Mouse (Mus musculus) embryo, embryonic 11.5 days (tissue): ENCODE data around the gene Fcamr.

Experiments used
- DNase-seq: peaks from one replicate; pipeline ENCODE4 v3.0.0-alpha.2; 2012; ENCODE audit warnings: low read depth, low spot score

The Fcamr gene

GRCm38 (mm10) chr1:130801511-130801910 is 809 bp downstream of the Fcamr start:
- DNase-seq = no peak

DNA sequence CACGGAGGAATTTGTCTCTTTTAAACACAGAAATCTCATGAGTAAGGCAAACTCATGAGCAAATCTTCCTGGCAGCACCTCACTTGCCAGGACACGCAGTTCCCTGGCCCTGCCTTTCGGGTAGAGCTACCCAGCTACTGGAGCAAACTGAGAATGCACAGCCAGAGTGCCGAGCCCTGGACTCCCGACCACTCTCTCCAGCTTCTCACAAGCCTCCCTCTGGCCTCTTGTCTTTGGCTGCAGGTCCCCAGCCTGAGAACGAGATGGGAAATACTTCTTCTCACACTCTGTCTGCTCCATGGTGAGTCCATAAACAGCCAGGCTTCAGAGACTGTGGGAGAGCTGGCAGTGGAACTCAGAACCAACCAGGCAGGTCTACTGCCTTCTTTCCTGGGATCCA is 2.3 kb downstream of the Fcamr start:
- no peak for DNase-seq

- DNase-seq = no peak
Measured at GRCm38 (mm10) chr1:130804279-130804678, 3.6 kb downstream of the Fcamr start.

- no peak for DNase-seq
Measured at GRCm38 (mm10) chr1:130810906-130811305, 10.2 kb downstream of the Fcamr start.

DNA sequence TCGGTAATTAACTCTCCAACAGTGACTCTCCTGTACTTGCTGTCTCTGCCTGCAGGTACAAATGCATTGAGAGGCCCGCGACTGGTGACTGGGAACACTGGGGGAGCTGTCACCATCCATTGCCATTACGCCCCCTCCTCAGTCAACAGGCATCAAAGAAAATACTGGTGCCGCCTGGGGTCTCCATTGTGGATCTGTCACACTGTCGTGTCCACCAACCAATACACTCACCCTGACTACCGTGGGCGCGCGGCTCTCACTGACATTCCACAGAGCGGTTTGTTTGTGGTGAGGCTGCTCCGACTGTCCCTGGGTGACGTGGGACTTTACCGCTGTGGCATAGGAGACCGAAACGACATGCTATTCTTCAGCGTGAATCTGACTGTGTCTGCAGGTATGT is 10.6 kb downstream of the Fcamr start:
- no peak for DNase-seq

- no peak for DNase-seq
Measured at GRCm38 (mm10) chr1:130819737-130820136, 19.0 kb downstream of the Fcamr start.

DNA sequence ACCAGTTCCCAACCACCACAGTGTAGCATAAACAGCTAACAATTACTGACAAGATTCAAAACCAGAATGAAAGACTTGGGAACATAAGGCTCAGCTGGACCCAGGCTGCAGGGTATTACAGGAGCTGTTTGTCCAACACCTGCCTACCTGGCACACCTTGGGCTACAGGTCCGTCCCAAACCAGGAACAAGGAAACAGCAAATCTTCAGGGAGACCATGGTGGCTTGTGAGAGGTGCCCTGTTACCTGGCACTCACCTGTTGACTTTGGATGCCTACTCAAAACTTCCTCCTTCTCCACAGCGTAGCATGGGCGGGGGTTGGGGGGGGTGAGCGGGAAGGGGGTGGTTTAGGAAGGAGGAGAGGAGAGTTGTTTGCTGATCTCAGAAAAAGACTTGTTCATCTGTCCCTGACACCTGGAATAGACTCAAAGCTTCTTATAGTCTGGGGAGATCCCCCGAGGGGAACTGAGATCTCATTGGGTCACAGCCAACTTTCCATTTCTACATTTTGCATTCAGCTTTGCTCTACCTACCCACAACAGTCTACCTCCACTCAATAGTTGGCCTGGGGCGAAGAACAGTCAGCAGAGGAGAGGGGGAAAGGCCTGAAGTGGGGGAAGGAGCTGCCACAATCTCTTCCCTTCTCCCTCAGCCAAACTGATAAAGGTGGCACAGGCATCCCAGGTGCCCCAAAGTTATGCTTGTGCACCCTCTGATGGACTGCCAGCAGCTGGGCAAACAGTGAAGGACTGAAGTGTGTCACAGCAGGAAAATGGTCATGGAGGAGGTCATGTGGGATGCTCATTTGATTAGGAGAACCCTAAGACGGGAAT is 19.8 kb downstream of the Fcamr start:
- no peak for DNase-seq

DNA sequence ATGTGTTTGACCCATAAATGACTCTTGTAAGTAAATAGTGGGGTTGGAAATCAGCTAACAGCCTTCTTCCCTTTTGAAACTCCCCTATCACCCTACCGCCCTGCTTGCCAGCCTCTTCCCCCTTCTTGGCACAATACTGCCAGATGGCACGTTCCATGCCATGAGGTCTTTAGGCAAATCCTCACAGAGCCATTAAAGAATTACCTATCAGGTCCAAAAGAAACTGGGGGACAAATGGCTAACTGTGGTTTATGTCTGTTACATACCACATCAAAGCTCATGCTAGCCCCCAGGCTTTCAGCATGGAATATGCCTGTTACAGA is 20.4 kb downstream of the Fcamr start:
- no peak for DNase-seq

DNA sequence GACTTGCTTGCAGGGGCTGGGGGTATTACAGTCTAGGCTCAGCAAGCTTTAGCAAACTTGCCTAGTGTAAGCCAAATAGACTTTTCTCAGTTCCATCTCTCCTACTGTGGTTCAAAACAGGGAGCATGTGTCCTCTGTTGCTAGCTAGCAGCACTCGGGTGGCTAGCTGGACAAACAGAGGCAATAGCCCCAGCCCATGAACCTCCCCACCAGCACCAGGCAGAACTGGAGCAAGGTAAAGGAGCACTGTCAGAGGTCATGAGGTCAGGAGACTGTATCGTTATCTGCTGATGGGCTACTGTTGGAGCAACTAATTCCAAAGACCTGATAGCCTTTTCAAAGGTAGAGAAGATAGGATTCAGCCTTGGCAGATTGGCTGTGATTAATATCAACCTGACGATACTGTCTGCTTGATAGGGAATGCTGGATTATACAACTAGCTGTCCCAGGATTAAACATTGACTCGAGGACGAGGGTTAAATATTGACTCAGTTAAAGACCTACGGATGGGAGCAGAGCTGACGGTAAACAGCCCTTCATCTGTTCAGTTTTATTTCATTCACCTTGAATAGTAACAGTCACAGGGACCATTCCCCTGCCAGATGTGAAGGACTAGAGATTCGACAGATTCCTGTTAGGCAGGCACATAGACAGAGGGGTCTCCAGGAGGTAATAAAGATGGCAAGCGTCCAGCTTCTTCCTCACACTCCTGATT is 21.4 kb downstream of the Fcamr start:
- DNase-seq = no peak

DNA sequence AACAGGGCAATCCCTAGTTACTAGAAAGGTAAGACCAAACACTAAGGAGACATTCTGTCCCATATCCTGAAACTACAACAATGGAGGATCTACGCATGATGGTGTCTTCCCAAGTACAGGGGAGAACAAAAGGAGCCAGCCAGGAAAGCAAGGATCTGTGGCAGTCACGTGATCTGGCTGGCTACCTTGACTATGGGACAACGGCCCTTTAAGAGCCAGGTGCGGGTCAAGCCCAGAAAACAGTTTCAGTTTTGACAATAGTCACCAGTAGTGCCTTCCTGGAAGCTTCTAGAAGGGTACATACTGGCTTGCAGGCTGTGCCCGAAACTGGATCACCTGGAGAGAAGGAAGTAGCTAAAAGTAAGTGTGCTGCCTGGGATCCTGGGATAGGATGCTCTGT is 25.7 kb downstream of the Fcamr start, which contains the start of gene Pigr:
Gene Pigr, plus strand, starts transcription at position 237 of the 400 bp plus-strand sequence.
- no peak for DNase-seq

DNA sequence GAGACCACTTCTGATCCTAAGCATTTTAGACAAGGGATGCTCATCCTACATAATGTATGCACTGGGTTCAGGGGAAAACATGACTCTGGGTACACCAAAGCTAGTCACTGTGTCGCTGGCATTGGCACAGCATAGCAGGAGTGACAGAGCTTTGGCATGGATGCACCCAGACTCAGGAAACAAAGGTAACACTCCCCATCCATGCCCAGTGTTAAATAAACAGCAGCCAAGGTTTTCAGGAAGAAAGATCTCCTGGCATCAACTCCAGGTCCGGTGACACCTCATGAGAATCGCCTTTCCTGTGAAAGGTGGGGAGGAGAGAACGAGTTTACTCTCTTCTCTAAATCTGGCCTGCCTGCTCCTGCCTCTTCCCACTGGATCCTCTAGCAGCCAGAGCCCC is 28.0 kb downstream of the Fcamr start:
- DNase-seq = no peak

- DNase-seq = no peak
Measured at GRCm38 (mm10) chr1:130829906-130830830, 29.5 kb downstream of the Fcamr start.

DNA sequence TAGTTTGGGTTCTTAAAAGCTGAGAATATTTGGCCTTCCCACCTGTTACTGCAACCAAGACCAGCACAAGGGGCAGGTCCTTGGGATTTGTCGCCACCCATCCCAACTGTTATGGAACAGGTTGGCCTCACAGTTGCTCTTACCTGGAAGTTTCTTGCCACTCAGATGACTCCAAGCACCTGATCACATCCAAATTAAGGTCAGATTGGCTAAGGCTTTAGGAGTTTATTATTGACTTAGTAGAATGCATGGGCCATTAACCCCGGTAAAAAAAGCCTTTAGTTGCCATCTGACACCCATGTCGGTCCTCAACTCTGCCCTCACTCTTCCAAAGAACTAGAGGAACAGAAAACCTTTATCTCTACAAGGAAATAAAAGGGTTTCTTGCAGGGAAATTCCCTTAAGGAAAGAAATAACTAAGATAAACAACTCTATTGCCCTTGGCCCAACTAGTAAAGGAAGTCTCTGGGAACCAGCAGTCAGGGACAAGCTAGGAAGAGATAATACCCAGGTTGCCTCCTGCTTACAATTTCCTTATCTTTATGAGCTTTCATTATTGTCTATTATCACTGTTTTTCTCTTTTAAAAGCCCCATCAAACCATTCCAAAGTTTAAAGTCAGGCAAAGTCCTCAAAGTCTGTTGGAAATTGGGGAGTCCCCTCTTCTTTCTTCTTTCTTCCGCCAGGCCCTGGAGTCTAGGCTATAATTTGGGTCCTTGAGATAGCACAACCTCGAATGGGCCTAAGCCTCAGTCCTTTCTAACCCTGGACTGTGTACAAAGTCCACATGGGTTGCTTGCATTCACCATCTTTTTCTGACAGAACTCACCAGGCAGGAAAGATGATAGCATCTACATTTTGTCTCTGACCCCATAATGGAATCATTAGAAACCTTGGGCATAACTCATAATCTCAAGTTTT is 31.8 kb downstream of the Fcamr start:
- DNase-seq = no peak

- no peak for DNase-seq
Measured at GRCm38 (mm10) chr1:130835161-130835936, 34.6 kb downstream of the Fcamr start.

GRCm38 (mm10) chr1:130838288-130838687 is 37.6 kb downstream of the Fcamr start:
- DNase-seq = no peak

GRCm38 (mm10) chr1:130840599-130841379 is 40.1 kb downstream of the Fcamr start:
- DNase-seq = no peak

- DNase-seq = no peak
Measured at GRCm38 (mm10) chr1:130841621-130842020, 40.9 kb downstream of the Fcamr start.

DNA sequence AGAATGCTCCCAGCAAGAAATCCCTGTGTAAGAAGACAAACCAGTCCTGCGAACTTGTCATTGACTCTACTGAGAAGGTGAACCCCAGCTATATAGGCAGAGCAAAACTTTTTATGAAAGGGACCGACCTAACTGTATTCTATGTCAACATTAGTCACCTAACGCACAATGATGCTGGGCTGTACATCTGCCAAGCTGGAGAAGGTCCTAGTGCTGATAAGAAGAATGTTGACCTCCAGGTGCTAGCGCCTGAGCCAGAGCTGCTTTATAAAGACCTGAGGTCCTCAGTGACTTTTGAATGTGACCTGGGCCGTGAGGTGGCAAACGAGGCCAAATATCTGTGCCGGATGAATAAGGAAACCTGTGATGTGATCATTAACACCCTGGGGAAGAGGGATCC is 43.8 kb downstream of the Fcamr start:
- DNase-seq = no peak

GRCm38 (mm10) chr1:130849530-130850214 is 49.0 kb downstream of the Fcamr start:
- no peak for DNase-seq
